Mouse (Mus musculus) kidney, embryonic 14.5 days (tissue): ENCODE measurements around the gene Psmd1. TPM values are rescaled to one million over a fixed set of nuclear protein-coding genes. Genes with fewer than 3 reads are reported as not detected.

Source experiments
- ATAC-seq: fragments of 200-750 bp; cut with Nextera tagmentation; 2 replicates; pipeline ENCODE4 v1.8.0; 2017; ENCODE audit warnings: moderate number of reproducible peaks, mild to moderate bottlenecking, moderate TSS enrichment, moderate library complexity; ENCODE audit not compliant: low FRiP score, low TSS enrichment
- H3K27ac ChIP-seq: fragments of 300-500 bp; sonication (generic); 2 replicates; pipeline ENCODE4 v1.5.1; 2014; ENCODE audit warnings: low read depth, mild to moderate bottlenecking, low read length, moderate library complexity, mixed read lengths
- H3K27me3 ChIP-seq: fragments of 300-500 bp; sonication (generic); 2 replicates; pipeline ENCODE4 v1.6.1; 2014; ENCODE audit warnings: mild to moderate bottlenecking, low read length; ENCODE audit not compliant: control insufficient read depth, insufficient read depth
- H3K36me3 ChIP-seq: fragments of 300-500 bp; sonication (generic); 2 replicates; pipeline ENCODE4 v1.6.1; 2014; ENCODE audit warnings: low read length, mixed read lengths; ENCODE audit not compliant: control insufficient read depth, insufficient read depth
- H3K4me1 ChIP-seq: fragments of 300-500 bp; sonication (generic); 2 replicates; pipeline ENCODE4 v1.6.1; 2014; ENCODE audit warnings: low read length, mixed read lengths; ENCODE audit not compliant: control insufficient read depth, insufficient read depth
- H3K4me2 ChIP-seq: fragments of 300-500 bp; sonication (generic); replicated peaks from 2 replicates; pipeline ENCODE4 v1.6.1; 2014; ENCODE audit warnings: low read depth, mild to moderate bottlenecking, low read length
- H3K4me3 ChIP-seq: fragments of 300-500 bp; sonication (generic); 2 replicates; pipeline ENCODE4 v1.5.1; 2014; ENCODE audit warnings: mild to moderate bottlenecking, low read length
- H3K9ac ChIP-seq: fragments of 300-500 bp; sonication (generic); 2 replicates; pipeline ENCODE4 v1.6.1; 2014; ENCODE audit warnings: low read depth, mild to moderate bottlenecking, low read length, moderate library complexity
- H3K9me3 ChIP-seq: fragments of 300-500 bp; sonication (generic); 2 replicates; pipeline ENCODE4 v1.6.1; 2016; ENCODE audit warnings: low read length; ENCODE audit not compliant: control insufficient read depth
- WGBS: fragments of 180-500 bp; shearing (Covaris S2); extraction: QIAGEN DNeasy Blood & Tissue Kit; methylation state at CpG from one replicate; pipeline ENCODE4 v1.1.7; 2014; 5-methylcytosine and 5-hydroxymethylcytosine counted together
- polyA plus RNA-seq: library from polyadenylated mRNA; unstranded; fragments of >200 nt; fragmentation: Nextera tagmentation; extraction: Ambion mirVana; gene quantifications from 2 replicates; pipeline ENCODE4 v1.2.1, GENCODE M21; 2014

Psmd1 gene
- polyA plus RNA-seq, 1 experiment from 2014 or later: 207 TPM

DNA sequence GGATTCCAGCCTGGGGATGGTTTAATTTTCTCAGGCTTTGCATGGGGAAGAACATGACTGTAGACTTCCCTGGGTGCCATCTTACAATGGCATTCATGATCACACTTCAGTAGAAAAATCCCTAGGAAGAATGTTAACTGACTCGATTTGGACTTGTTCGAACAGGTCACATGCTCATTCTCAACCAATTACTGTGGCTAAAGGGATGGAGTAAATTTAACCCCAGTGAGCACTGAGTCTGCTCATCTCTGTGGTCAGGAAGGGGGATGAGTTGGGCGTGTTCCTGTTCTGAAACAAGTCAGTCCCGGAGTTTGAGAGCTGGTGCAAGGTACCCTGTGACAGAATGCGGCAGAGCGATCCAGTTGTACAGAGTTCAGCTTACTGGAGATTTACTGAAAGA is 86.7 kb downstream of the Psmd1 start:
- 84% methylated on average over 6 of the region's 6 CpGs for WGBS
- no peak overlapping the region for H3K4me2 ChIP-seq
- H3K9ac ChIP-seq: no peak overlapping the region

DNA sequence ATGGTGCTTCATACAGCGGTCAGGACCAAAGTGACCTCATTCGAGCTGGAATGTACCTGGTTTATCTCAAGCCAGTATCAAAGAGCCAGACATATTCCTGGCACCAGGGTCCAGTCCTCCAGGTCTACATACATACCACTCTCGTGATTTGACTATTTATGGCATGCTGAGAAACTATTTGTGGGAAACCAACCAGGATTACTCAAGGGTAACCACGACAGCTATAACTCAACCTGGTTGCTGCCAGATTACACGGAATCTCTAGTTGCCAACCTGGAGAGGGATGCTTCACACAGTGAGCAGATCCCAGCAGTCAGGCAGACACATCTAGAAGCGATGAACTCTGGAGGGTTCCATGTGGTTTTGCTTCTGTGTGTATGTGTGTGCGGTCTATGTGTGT is 87.2 kb downstream of the Psmd1 start:
- no peak overlapping the region for H3K4me2 ChIP-seq
- H3K9me3 ChIP-seq: no peaks in the 10 kb centered on the region
- H3K27me3 ChIP-seq: no peaks in the 10 kb centered on the region
- no peak for ATAC-seq
- no peak overlapping the region for H3K9ac ChIP-seq
- no peaks in the 10 kb centered on the region for H3K36me3 ChIP-seq
- peaks cover 5% of the 10 kb centered on the region; the same call in 1 of the 2 replicates for H3K4me1 ChIP-seq
- WGBS: 87% methylated on average over 7 of the region's 7 CpGs
- no peak overlapping the region for H3K4me3 ChIP-seq
- H3K27ac ChIP-seq: no peak overlapping the region

More for the DNA sequence above, 86.7 kb downstream of the Psmd1 start:
- no peak for ATAC-seq
- no peak overlapping the region for H3K4me3 ChIP-seq
- H3K36me3 ChIP-seq: no peaks in the 10 kb centered on the region
- H3K9me3 ChIP-seq: no peaks in the 10 kb centered on the region
- H3K27me3 ChIP-seq: no peaks in the 10 kb centered on the region
- H3K4me1 ChIP-seq: peaks cover 5% of the 10 kb centered on the region; the same call in 1 of the 2 replicates
- no peak overlapping the region for H3K27ac ChIP-seq

DNA sequence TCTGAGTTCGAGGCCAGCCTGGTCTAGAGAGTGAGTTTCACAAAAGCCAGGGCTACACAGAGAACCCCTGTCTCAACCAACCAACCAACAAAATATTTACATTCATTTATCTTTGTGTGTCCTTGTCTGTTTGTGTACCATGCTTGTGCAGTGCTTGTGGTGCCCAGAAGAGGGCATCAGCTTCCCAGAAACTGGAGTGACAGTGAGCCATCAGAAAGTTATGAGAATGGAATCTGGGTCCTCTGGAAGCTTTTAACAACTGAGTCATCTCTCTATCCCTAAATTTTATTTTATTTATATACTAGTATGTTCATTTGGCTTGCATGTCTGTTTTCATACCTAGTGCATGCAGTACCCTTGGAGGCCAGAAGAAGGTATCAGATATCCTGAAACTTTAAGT is 88.4 kb downstream of the Psmd1 start:
- WGBS: 95% methylated on average over 1 of the region's 1 CpGs

GRCm38 (mm10) chr1:86154133-86154823 is 90.1 kb downstream of the Psmd1 start, which contains the start of gene Armc9:
Gene Armc9 (plus strand): TSS chr1:86154780.
- 1% methylated on average over 39 of the region's 40 CpGs for WGBS

More for the DNA sequence above, 88.4 kb downstream of the Psmd1 start:
- Histone ChIP-seq H3K27ac (no peak overlapping the region), H3K4me1 (peaks cover 5% of the 10 kb centered on the region; the same call in 1 of the 2 replicates), H3K36me3 (0 out of 2 replicates have a peak, but pooled peaks cover 3% of the 10 kb centered on the region), H3K9me3 (no peaks in the 10 kb centered on the region), H3K27me3 (no peaks in the 10 kb centered on the region), H3K4me3 (no peak overlapping the region), H3K9ac (no peak overlapping the region), H3K4me2 (no peak overlapping the region)
- ATAC-seq: no peak

GRCm38 (mm10) chr1:86154824-86155164 is 90.6 kb downstream of the Psmd1 start:
- Histone ChIP-seq H3K4me2 (peak overlapping the region; percentile 67), H3K36me3 (peaks cover 8% of the 10 kb centered on the region; the same call in 1 of the 2 replicates), H3K27me3 (no peaks in the 10 kb centered on the region), H3K4me3 (peak overlapping the region; percentile 73), H3K9me3 (no peaks in the 10 kb centered on the region), H3K9ac (peak overlapping the region; percentile 71), H3K27ac (no peak overlapping the region), H3K4me1 (peaks cover 5% of the 10 kb centered on the region; the same call in 1 of the 2 replicates)
- no peak for ATAC-seq
- WGBS: under 1% methylated on average over 18 of the region's 18 CpGs

More at GRCm38 (mm10) chr1:86154133-86154823, 90.1 kb downstream of the Psmd1 start, which contains the start of gene Armc9:
- H3K9me3 ChIP-seq: no peaks in the 10 kb centered on the region
- H3K36me3 ChIP-seq: peaks cover 7% of the 10 kb centered on the region; the same call in 1 of the 2 replicates
- peak; percentile 99 for ATAC-seq
- peak within 1 kb of the TSS; percentile 67 for H3K4me2 ChIP-seq
- peak within 1 kb of the TSS; percentile 73 for H3K4me3 ChIP-seq
- H3K9ac ChIP-seq: peak within 1 kb of the TSS; percentile 71
- peaks cover 5% of the 10 kb centered on the region; the same call in 1 of the 2 replicates for H3K4me1 ChIP-seq
- peak within 1 kb of the TSS; percentile 79 for H3K27ac ChIP-seq
- no peaks in the 10 kb centered on the region for H3K27me3 ChIP-seq

GRCm38 (mm10) chr1:86156075-86156474 is 91.9 kb downstream of the Psmd1 start:
- peak overlapping the region; percentile 13; the same call in 1 of the 2 replicates for H3K9ac ChIP-seq
- H3K4me3 ChIP-seq: no peak overlapping the region
- peaks cover 21% of the 10 kb centered on the region; the same call in 1 of the 2 replicates for H3K36me3 ChIP-seq
- H3K4me2 ChIP-seq: no peak overlapping the region
- 88% methylated on average over 3 of the region's 3 CpGs for WGBS
- no peaks in the 10 kb centered on the region for H3K27me3 ChIP-seq
- no peaks in the 10 kb centered on the region for H3K9me3 ChIP-seq
- H3K4me1 ChIP-seq: peaks cover 5% of the 10 kb centered on the region; the same call in 1 of the 2 replicates
- ATAC-seq: no peak
- no peak overlapping the region for H3K27ac ChIP-seq

GRCm38 (mm10) chr1:86156595-86156994 is 92.4 kb downstream of the Psmd1 start:
- peaks cover 5% of the 10 kb centered on the region; the same call in 1 of the 2 replicates for H3K4me1 ChIP-seq
- H3K4me2 ChIP-seq: no peak overlapping the region
- no peak for ATAC-seq
- H3K27ac ChIP-seq: no peak overlapping the region
- H3K9ac ChIP-seq: no peak overlapping the region
- no peaks in the 10 kb centered on the region for H3K9me3 ChIP-seq
- H3K27me3 ChIP-seq: no peaks in the 10 kb centered on the region
- H3K36me3 ChIP-seq: peaks cover 25% of the 10 kb centered on the region
- WGBS: 93% methylated on average over 6 of the region's 6 CpGs
- no peak overlapping the region for H3K4me3 ChIP-seq

GRCm38 (mm10) chr1:86160059-86160458 is 95.9 kb downstream of the Psmd1 start:
- Histone ChIP-seq H3K27me3 (no peaks in the 10 kb centered on the region), H3K4me3 (no peak overlapping the region), H3K4me2 (no peak overlapping the region), H3K9ac (no peak overlapping the region), H3K36me3 (peaks cover 41% of the 10 kb centered on the region), H3K27ac (no peak overlapping the region), H3K9me3 (no peaks in the 10 kb centered on the region), H3K4me1 (peaks cover 5% of the 10 kb centered on the region; the same call in 1 of the 2 replicates)
- ATAC-seq: no peak
- WGBS: 92% methylated on average over 6 of the region's 6 CpGs

DNA sequence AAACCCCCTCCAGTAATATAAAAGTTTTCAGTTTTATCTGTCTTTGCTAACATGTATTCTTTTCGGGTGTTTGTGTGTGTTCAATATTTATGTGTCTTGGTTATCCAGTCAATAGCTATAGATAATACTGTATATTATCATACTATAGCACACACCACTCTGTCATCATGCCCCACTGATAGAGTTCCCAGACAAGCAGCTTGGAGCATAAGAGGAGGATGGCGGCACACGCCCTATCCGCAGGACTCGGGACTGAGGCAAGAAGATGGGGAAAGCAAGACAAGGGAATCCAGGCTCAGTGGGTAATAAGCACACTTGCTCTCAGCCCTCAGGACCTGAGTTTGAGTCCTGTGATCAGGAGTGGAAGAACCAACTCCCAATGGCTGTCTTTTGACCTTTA is 96.3 kb downstream of the Psmd1 start:
- ATAC-seq: no peak
- peaks cover 44% of the 10 kb centered on the region for H3K36me3 ChIP-seq

More for the DNA sequence above, 96.3 kb downstream of the Psmd1 start:
- Histone ChIP-seq H3K4me3 (no peak overlapping the region), H3K27ac (no peak overlapping the region), H3K9ac (no peak overlapping the region), H3K4me2 (no peak overlapping the region), H3K27me3 (no peaks in the 10 kb centered on the region), H3K4me1 (peaks cover under 1% of the 10 kb centered on the region; the same call in 1 of the 2 replicates), H3K9me3 (no peaks in the 10 kb centered on the region)
- WGBS: 95% methylated on average over 5 of the region's 5 CpGs
